Mouse (Mus musculus): ENCODE results near the gene Ifna15. TPM values are rescaled to one million over a fixed set of nuclear protein-coding genes. Genes with fewer than 3 reads are reported as not detected.

Gene Ifna15
- total RNA-seq, 2 experiments from 2014 or later: not detected

DNA sequence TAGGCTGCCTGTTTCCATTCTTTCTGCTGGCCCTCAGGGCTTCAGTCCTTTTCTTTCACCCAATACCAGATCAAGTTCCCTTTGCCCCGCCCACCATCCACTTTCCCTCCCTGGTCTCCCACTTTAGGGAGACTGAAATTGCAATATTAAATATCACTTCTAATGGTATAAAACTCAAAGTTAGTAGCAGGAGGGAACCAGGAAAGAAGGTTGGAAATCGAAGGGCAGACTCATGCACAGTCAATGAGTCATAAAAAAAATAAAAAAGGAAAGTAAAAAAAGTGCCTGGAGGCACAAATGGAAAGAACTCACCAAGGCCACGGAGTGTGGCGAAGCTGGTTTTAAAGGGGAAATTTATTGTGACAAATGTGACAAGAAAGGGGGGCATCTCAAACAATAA is 27.8 kb downstream of the Ifna15 start:
- DNase-seq (ENCODE audit: low spot score in 2 of 2): no peak
- no peak for TF ChIP-seq CTCF (conservative IDR thresholded peaks at IDR 0.05)
- H3K4me3 ChIP-seq: no peak overlapping the region
- no peak overlapping the region for H3K27ac ChIP-seq

DNA sequence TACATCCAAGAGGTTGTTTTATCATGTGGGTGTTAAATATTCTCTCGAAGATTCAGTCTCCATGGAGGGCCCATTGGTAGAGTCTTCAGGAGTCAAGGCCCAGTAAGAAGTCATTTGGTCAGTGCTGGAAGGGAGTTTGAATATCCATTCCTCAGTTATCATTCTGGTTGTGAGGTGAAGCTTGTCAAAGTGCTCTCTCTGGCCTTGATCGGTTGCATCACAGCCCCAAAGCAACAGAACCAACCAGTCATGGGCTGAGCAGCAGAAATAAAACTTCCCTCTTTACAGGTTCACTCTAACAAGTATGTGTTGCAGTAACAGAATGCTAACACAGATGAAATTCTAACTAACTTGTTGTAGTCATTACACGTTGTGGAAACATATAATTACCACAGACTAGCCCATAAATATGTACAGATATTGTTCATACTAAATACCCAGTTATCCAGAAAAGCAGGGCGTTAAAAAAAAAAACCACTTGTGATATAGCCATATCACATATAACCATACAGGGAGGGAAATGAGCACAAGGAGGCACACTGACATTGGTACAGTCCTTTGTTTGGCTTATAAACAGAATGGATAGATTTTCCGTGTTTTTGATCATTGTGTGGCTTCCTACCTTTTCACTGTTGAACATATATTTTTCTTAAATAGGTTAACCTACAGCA is 31.5 kb downstream of the Ifna15 start:
- TF ChIP-seq CTCF (conservative IDR thresholded peaks at IDR 0.05): no peak
- DNase-seq (ENCODE audit: low spot score in 2 of 2): no peak
- Histone ChIP-seq H3K4me3 (no peak overlapping the region), H3K27ac (no peak overlapping the region)

DNA sequence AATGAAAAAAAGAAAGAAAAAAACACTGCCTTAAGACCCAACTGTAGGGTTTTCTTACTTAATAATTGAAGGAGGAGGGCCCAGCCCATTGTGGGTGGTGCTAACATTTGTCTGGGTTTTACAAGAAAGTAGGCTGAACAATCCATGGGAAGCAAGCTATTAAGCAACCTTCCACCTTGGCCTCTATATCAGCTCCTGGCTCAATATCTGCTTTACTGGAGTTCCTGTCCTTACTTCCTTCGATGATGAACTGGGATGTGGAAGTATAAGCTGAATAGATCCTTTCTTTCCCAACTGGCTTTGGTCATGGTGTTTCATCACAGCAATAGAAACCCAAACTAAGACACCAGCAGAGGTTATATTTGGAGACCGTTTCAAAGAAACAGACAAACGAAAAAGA is 32.7 kb downstream of the Ifna15 start:
- no peak for DNase-seq (ENCODE audit: low spot score in 2 of 2)
- Histone ChIP-seq H3K27ac (no peak overlapping the region), H3K4me3 (no peak overlapping the region)
- no peak for TF ChIP-seq CTCF (conservative IDR thresholded peaks at IDR 0.05)

DNA sequence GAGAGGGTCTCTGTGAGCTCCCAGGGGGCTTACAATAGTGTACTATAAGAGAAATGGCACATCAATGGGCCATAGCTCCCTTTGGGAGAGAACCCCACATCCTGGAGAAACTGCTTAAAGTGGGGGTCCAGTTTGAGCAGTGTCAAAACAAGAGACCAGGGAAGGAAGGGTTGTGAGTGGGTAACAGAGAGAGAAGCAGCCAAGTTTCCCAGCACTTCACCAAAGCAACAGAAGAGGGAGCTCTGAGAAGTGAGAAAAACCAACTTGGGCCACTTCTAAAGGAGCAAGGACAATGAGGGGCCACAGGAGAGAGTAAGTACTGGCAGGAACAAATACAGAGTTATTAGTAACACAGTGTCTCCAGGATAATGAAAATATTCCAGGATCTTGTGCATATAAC is 34.8 kb downstream of the Ifna15 start:
- Histone ChIP-seq H3K27ac (no peak overlapping the region), H3K4me3 (no peak overlapping the region)
- no peak for DNase-seq (ENCODE audit: low spot score in 2 of 2)
- peak; percentile 77 for TF ChIP-seq CTCF (conservative IDR thresholded peaks at IDR 0.05)

- Histone ChIP-seq H3K27ac (no peak within 1 kb of the TSS), H3K4me3 (no peak within 1 kb of the TSS)
- no peak for TF ChIP-seq CTCF (conservative IDR thresholded peaks at IDR 0.05)
- no peak for DNase-seq (ENCODE audit: low spot score in 2 of 2)
These were observed 35.4 kb downstream of the Ifna15 start, which contains the start of gene Ifnb1 for GRCm38 (mm10) chr4:88522674-88523073. Gene Ifnb1 (minus strand): TSS chr4:88522774.

- DNase-seq (ENCODE audit: low spot score in 2 of 2): no peak
- no peak overlapping the region for H3K27ac ChIP-seq
- no peak for TF ChIP-seq CTCF (conservative IDR thresholded peaks at IDR 0.05)
- H3K4me3 ChIP-seq: no peak overlapping the region
These were observed 40.1 kb downstream of the Ifna15 start for GRCm38 (mm10) chr4:88517957-88518356.

GRCm38 (mm10) chr4:88515711-88516211 is 42.3 kb downstream of the Ifna15 start:
- DNase-seq (ENCODE audit: low spot score in 2 of 2): no peak
- Histone ChIP-seq H3K27ac (no peak overlapping the region), H3K4me3 (peak overlapping the region; percentile 11; the same call in 1 of the 2 replicates)
- no peak for TF ChIP-seq CTCF (conservative IDR thresholded peaks at IDR 0.05)

- TF ChIP-seq CTCF (conservative IDR thresholded peaks at IDR 0.05): no peak
- Histone ChIP-seq H3K27ac (no peak overlapping the region), H3K4me3 (peak overlapping the region; percentile 11; the same call in 1 of the 2 replicates)
- DNase-seq (ENCODE audit: low spot score in 2 of 2): no peak
These were observed 42.8 kb downstream of the Ifna15 start for GRCm38 (mm10) chr4:88515250-88515649.

DNA sequence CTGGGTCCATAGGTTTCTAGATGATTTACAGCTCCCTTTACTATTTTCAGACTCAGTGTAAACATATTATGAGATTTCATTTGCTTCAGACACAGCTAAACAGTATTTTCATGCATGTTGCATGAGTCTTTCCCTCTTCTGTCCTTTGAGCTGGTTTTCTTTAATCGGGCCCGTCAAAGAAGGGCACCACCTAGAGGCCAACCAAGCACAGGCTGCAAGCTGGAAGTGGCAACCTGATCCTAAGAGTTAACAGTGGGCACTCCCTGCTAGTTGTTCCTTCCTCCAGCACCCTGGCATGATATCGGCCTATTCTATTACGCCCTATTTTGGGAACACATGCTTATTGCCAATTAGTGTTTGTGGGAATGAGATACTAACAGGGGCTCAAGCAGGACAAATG is 43.6 kb downstream of the Ifna15 start:
- Histone ChIP-seq H3K27ac (no peak overlapping the region), H3K4me3 (no peak overlapping the region)
- peak; percentile 89 for TF ChIP-seq CTCF (conservative IDR thresholded peaks at IDR 0.05)
- peak in 1 of 2 experiments; percentile 20 for DNase-seq (ENCODE audit: low spot score in 2 of 2)

DNA sequence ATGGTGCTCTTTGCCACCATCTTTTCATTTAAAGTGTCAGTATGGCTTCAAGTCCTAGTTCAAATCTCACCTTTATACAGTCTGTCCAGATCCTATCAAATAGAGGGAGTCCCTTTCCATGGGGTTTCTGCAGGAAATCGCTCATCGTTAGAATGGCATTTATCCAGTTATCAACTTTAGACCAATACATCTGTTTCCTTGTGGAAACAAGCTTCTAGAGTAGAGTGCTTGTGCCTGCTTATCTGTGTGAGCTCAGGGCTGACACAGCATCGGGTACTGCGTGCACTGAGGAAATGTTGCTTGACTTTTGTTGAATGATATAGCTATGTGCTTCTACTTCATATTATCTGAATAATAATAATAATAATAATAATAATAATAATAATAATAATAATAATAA is 44.3 kb downstream of the Ifna15 start:
- TF ChIP-seq CTCF (conservative IDR thresholded peaks at IDR 0.05): no peak
- no peak overlapping the region for H3K27ac ChIP-seq
- no peak overlapping the region for H3K4me3 ChIP-seq
- no peak for DNase-seq (ENCODE audit: low spot score in 2 of 2)

Other genes with a start within 250 kb of the Ifna15 start
- 1 to 10 TPM; 1.0 to 1.2 TPM for gene Hacd4, start 119.3 kb downstream of the Ifna15 start, total RNA-seq (2021)
- not detected for gene Ifnb1, start 35.5 kb downstream of the Ifna15 start, total RNA-seq (2021)
- gene Ifna14, start 13.6 kb upstream of the Ifna15 start, total RNA-seq (2021): not detected
- not detected for gene Ifna9, start 34.1 kb upstream of the Ifna15 start, total RNA-seq (2021)
- not detected for gene Ifna12, start 45.1 kb upstream of the Ifna15 start, total RNA-seq (2021)
- not detected for gene C87499, start 76.2 kb upstream of the Ifna15 start, total RNA-seq (2021)
- not detected for gene Ifna13, start 86.2 kb upstream of the Ifna15 start, total RNA-seq (2021)
- gene Ifna16, start 118.7 kb upstream of the Ifna15 start, total RNA-seq (2021): not detected
- not detected for gene Ifna2, start 125.7 kb upstream of the Ifna15 start, total RNA-seq (2021)
- not detected for gene Ifnab, start 133.1 kb upstream of the Ifna15 start, total RNA-seq (2021)
- 1 to 10 TPM; 1.3 to 1.5 TPM for gene Gm26566, start 163.6 kb upstream of the Ifna15 start, total RNA-seq (2021)
- 100 to 1,000 TPM; 105 to 107 TPM for gene Klhl9, start 164.2 kb upstream of the Ifna15 start, total RNA-seq (2021)
- gene Gm13271, start 196.6 kb upstream of the Ifna15 start, total RNA-seq (2021): not detected
- gene Gm13283, start 201.9 kb upstream of the Ifna15 start, total RNA-seq (2021): not detected
- gene Gm13290, start 215.6 kb upstream of the Ifna15 start, total RNA-seq (2021): not detected
- gene Gm13289, start 218.7 kb upstream of the Ifna15 start, total RNA-seq (2021): not detected
- not detected for gene Gm13272, start 221.6 kb upstream of the Ifna15 start, total RNA-seq (2021)
- gene Ifnz, start 223.9 kb upstream of the Ifna15 start, total RNA-seq (2021): not detected
- gene Gm13276, start 227.5 kb upstream of the Ifna15 start, total RNA-seq (2021): not detected
- gene Gm13277, start 230.4 kb upstream of the Ifna15 start, total RNA-seq (2021): not detected
- gene Gm13278, start 233.3 kb upstream of the Ifna15 start, total RNA-seq (2021): not detected
- not detected for gene Gm13275, start 236.2 kb upstream of the Ifna15 start, total RNA-seq (2021)
- not detected for gene Gm13279, start 239.2 kb upstream of the Ifna15 start, total RNA-seq (2021)
- gene Gm13285, start 241.4 kb upstream of the Ifna15 start, total RNA-seq (2021): not detected
- not detected for gene Gm13287, start 245.0 kb upstream of the Ifna15 start, total RNA-seq (2021)
- gene Gm13288, start 247.3 kb upstream of the Ifna15 start, total RNA-seq (2021): not detected